Mouse (Mus musculus): ENCODE data around the gene Zc3h12a. TPM values are rescaled to one million over a fixed set of nuclear protein-coding genes. Genes with fewer than 3 reads are reported as not detected.

Gene Zc3h12a
- polyA plus RNA-seq, 1 experiment from 2014 or later = 0.39 TPM

GRCm38 (mm10) chr4:125160320-125160950 is 32.8 kb upstream of the Zc3h12a start:
- Histone ChIP-seq H3K36me3 (no peaks in the 10 kb centered on the region), H3K27ac (no peak overlapping the region), H3K4me2 (replicated peaks) (peak overlapping the region; percentile 36), H3K27me3 (replicated peaks) (peaks cover 3% of the 10 kb centered on the region; the same call in 1 of the 2 replicates), H3K9me3 (no peaks in the 10 kb centered on the region), H3K9ac (no peak overlapping the region), H3K4me3 (no peak overlapping the region), H3K4me1 (no peaks in the 10 kb centered on the region)
- ATAC-seq (ENCODE audit: low FRiP score, low read depth) = peak; percentile 50; the same call in 1 of the 2 replicates
- WGBS = 7% methylated on average over 19 of the region's 19 CpGs

DNA sequence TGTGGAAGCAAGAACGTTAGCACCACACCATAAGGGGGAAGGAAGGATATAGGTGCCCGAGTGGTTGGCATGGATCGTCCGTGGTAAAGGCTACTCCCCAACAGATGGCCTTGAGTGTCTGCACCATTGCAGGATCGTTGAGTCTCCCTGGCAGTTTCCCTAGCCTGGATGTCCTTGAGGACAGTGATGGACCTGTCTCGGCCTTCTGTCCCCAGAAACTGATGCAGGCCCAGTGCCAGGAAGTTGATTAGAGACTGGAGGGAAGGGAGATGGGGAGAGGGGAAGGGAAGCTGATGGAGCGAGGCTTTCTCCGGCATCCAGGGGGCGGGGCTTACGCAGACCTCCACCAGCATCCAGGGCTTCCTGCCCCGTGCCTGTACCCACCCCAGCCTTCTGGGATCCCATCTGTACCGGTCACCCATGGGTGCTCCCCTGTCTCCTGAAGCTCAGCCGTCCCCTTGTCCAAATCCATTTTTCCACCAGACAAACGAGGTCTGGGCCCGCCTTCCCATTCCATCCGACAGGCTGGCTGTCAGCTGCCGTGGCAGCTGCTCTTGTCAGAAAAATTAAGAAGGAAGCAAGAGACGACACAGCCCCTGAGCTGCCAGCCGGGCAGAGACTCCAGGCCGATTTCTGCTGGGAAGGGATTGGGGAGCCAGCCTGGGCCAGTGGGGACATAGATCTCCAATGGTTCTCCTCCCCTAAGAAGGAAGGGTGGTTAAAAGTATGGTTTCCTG is 31.1 kb upstream of the Zc3h12a start:
- H3K4me1 ChIP-seq = no peaks in the 10 kb centered on the region
- no peak overlapping the region for H3K4me2 ChIP-seq (replicated peaks)
- no peak for ATAC-seq (ENCODE audit: low FRiP score, low read depth)
- no peaks in the 10 kb centered on the region for H3K9me3 ChIP-seq
- no peak overlapping the region for H3K4me3 ChIP-seq
- no peak overlapping the region for H3K9ac ChIP-seq
- H3K27ac ChIP-seq = no peak overlapping the region
- WGBS = 62% methylated on average over 20 of the region's 20 CpGs
- H3K27me3 ChIP-seq (replicated peaks) = peaks cover 3% of the 10 kb centered on the region; the same call in 1 of the 2 replicates
- no peaks in the 10 kb centered on the region for H3K36me3 ChIP-seq

DNA sequence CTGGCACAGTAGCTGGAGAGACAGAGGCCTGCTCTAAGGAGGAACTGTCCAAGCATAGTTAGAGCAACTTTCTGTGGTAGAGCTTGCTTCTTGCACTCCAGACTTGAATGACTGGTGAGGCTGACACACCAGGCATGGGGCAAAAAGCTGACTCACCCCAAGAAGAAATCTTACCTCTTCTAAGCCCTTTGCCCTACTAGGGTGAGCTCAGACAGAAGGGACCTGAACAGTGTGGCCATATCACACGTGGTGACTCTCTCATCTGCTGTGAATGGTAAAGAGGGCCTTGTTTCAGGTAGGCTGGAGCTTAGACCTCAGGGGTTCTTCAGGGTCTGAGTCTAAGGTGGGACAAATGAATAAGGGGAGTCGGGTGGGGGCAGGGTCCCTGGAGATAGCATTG is 30.4 kb upstream of the Zc3h12a start:
- no peak overlapping the region for H3K4me3 ChIP-seq
- peaks cover 3% of the 10 kb centered on the region; the same call in 1 of the 2 replicates for H3K27me3 ChIP-seq (replicated peaks)
- H3K9ac ChIP-seq = no peak overlapping the region
- no peak overlapping the region for H3K4me2 ChIP-seq (replicated peaks)
- no peaks in the 10 kb centered on the region for H3K9me3 ChIP-seq
- ATAC-seq (ENCODE audit: low FRiP score, low read depth) = no peak
- no peaks in the 10 kb centered on the region for H3K36me3 ChIP-seq
- 80% methylated on average over 2 of the region's 2 CpGs for WGBS
- H3K4me1 ChIP-seq = no peaks in the 10 kb centered on the region
- no peak overlapping the region for H3K27ac ChIP-seq

DNA sequence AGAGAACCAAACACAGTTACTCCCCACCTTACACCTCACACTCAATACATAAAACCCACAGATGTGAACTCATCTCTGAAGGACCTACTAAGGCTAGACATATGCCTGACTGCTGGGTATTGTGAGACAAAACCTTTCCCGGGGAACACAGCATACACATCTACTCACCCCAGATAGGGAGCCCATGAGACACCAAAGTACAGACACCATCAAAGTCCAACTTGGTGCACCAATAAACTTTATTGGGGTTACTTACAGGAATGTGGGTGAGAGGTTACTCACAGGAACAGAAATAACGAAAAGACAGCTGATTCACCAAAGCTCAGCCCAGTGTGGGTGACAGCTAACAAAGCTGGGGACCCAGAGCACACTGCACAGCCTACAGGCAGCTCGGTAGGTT is 29.7 kb upstream of the Zc3h12a start:
- Histone ChIP-seq H3K36me3 (no peaks in the 10 kb centered on the region), H3K27me3 (replicated peaks) (peaks cover 3% of the 10 kb centered on the region; the same call in 1 of the 2 replicates), H3K4me3 (no peak overlapping the region), H3K9ac (no peak overlapping the region), H3K27ac (no peak overlapping the region), H3K9me3 (no peaks in the 10 kb centered on the region), H3K4me1 (no peaks in the 10 kb centered on the region), H3K4me2 (replicated peaks) (no peak overlapping the region)
- 84% methylated on average over 3 of the region's 3 CpGs for WGBS
- no peak for ATAC-seq (ENCODE audit: low FRiP score, low read depth)

- Histone ChIP-seq H3K36me3 (no peaks in the 10 kb centered on the region), H3K9me3 (no peaks in the 10 kb centered on the region), H3K4me3 (no peak overlapping the region), H3K9ac (no peak overlapping the region), H3K27me3 (replicated peaks) (peaks cover 3% of the 10 kb centered on the region; the same call in 1 of the 2 replicates), H3K27ac (no peak overlapping the region), H3K4me2 (replicated peaks) (no peak overlapping the region), H3K4me1 (no peaks in the 10 kb centered on the region)
- 88% methylated on average over 5 of the region's 5 CpGs for WGBS
- no peak for ATAC-seq (ENCODE audit: low FRiP score, low read depth)
These were observed 28.0 kb upstream of the Zc3h12a start for GRCm38 (mm10) chr4:125155646-125156045.

GRCm38 (mm10) chr4:125153659-125154241 is 26.1 kb upstream of the Zc3h12a start:
- no peaks in the 10 kb centered on the region for H3K9me3 ChIP-seq
- no peaks in the 10 kb centered on the region for H3K36me3 ChIP-seq
- ATAC-seq (ENCODE audit: low FRiP score, low read depth) = no peak
- no peaks in the 10 kb centered on the region for H3K4me1 ChIP-seq
- H3K27me3 ChIP-seq (replicated peaks) = no peaks in the 10 kb centered on the region; the same call in 1 of the 2 replicates
- no peak overlapping the region for H3K27ac ChIP-seq
- H3K9ac ChIP-seq = no peak overlapping the region
- no peak overlapping the region for H3K4me3 ChIP-seq
- WGBS = 63% methylated on average over 4 of the region's 4 CpGs
- H3K4me2 ChIP-seq (replicated peaks) = no peak overlapping the region

- ATAC-seq (ENCODE audit: low FRiP score, low read depth) = no peak
- H3K27ac ChIP-seq = no peak overlapping the region
- no peaks in the 10 kb centered on the region for H3K4me1 ChIP-seq
- H3K9me3 ChIP-seq = no peaks in the 10 kb centered on the region
- H3K36me3 ChIP-seq = no peaks in the 10 kb centered on the region
- no peak overlapping the region for H3K4me2 ChIP-seq (replicated peaks)
- 90% methylated on average over 6 of the region's 6 CpGs for WGBS
- H3K27me3 ChIP-seq (replicated peaks) = no peaks in the 10 kb centered on the region; the same call in 1 of the 2 replicates
- H3K9ac ChIP-seq = no peak overlapping the region
- H3K4me3 ChIP-seq = no peak overlapping the region
These were observed 24.8 kb upstream of the Zc3h12a start for GRCm38 (mm10) chr4:125152469-125152868.

GRCm38 (mm10) chr4:125149460-125149859 is 21.8 kb upstream of the Zc3h12a start:
- Histone ChIP-seq H3K9ac (no peak overlapping the region), H3K4me3 (no peak overlapping the region), H3K4me1 (no peaks in the 10 kb centered on the region), H3K4me2 (replicated peaks) (no peak overlapping the region), H3K27ac (no peak overlapping the region), H3K36me3 (no peaks in the 10 kb centered on the region), H3K27me3 (replicated peaks) (peaks cover 10% of the 10 kb centered on the region; the same call in 1 of the 2 replicates), H3K9me3 (no peaks in the 10 kb centered on the region)
- no peak for ATAC-seq (ENCODE audit: low FRiP score, low read depth)
- 50% methylated on average over 5 of the region's 5 CpGs for WGBS

- no peak overlapping the region for H3K4me2 ChIP-seq (replicated peaks)
- no peak overlapping the region for H3K27ac ChIP-seq
- no peaks in the 10 kb centered on the region for H3K4me1 ChIP-seq
- H3K4me3 ChIP-seq = no peak overlapping the region
- no peaks in the 10 kb centered on the region for H3K9me3 ChIP-seq
- no peak overlapping the region for H3K9ac ChIP-seq
- peaks cover 10% of the 10 kb centered on the region; the same call in 1 of the 2 replicates for H3K27me3 ChIP-seq (replicated peaks)
- 90% methylated on average over 4 of the region's 4 CpGs for WGBS
- no peak for ATAC-seq (ENCODE audit: low FRiP score, low read depth)
- no peaks in the 10 kb centered on the region for H3K36me3 ChIP-seq
These were observed 20.3 kb upstream of the Zc3h12a start for GRCm38 (mm10) chr4:125147970-125148369.

GRCm38 (mm10) chr4:125145213-125145612 is 17.6 kb upstream of the Zc3h12a start:
- H3K27ac ChIP-seq = no peak overlapping the region
- H3K9ac ChIP-seq = no peak overlapping the region
- no peaks in the 10 kb centered on the region for H3K36me3 ChIP-seq
- H3K27me3 ChIP-seq (replicated peaks) = 0 out of 2 replicates have a peak, but pooled peaks cover 13% of the 10 kb centered on the region
- no peak overlapping the region for H3K4me2 ChIP-seq (replicated peaks)
- H3K4me3 ChIP-seq = no peak overlapping the region
- WGBS = 27% methylated on average over 10 of the region's 10 CpGs
- no peaks in the 10 kb centered on the region for H3K9me3 ChIP-seq
- H3K4me1 ChIP-seq = no peaks in the 10 kb centered on the region
- ATAC-seq (ENCODE audit: low FRiP score, low read depth) = no peak

DNA sequence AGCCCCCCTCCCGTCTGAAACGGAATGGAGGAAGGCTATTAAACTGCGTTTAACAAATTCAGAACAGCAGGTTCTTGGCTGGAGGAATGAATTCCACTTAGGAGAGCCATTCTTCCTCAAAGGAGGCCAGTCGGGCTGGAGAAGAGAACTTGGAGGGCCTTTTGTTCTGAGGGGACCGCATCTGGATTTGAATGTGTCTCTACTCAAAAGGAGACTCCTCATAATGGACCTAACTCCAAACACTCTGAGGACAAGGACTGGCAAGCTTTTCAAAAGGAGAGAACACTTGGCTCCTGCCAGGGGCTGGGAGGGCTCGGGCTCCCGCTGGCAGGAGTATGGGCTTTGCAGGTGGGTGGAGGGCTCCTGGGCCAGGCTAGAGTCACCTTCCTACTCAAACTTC is 17.0 kb upstream of the Zc3h12a start:
- no peak overlapping the region for H3K9ac ChIP-seq
- 0 out of 2 replicates have a peak, but pooled peaks cover 13% of the 10 kb centered on the region for H3K27me3 ChIP-seq (replicated peaks)
- no peaks in the 10 kb centered on the region for H3K4me1 ChIP-seq
- H3K4me2 ChIP-seq (replicated peaks) = no peak overlapping the region
- no peak for ATAC-seq (ENCODE audit: low FRiP score, low read depth)
- no peak overlapping the region for H3K27ac ChIP-seq
- 11% methylated on average over 7 of the region's 7 CpGs for WGBS
- H3K36me3 ChIP-seq = no peaks in the 10 kb centered on the region
- H3K4me3 ChIP-seq = no peak overlapping the region
- H3K9me3 ChIP-seq = no peaks in the 10 kb centered on the region

GRCm38 (mm10) chr4:125144211-125144610 is 16.6 kb upstream of the Zc3h12a start:
- H3K9me3 ChIP-seq = no peaks in the 10 kb centered on the region
- no peaks in the 10 kb centered on the region for H3K36me3 ChIP-seq
- H3K4me3 ChIP-seq = no peak overlapping the region
- no peak overlapping the region for H3K27ac ChIP-seq
- ATAC-seq (ENCODE audit: low FRiP score, low read depth) = no peak
- no peaks in the 10 kb centered on the region for H3K4me1 ChIP-seq
- 0 out of 2 replicates have a peak, but pooled peaks cover 13% of the 10 kb centered on the region for H3K27me3 ChIP-seq (replicated peaks)
- WGBS = 76% methylated on average over 5 of the region's 5 CpGs
- no peak overlapping the region for H3K4me2 ChIP-seq (replicated peaks)
- H3K9ac ChIP-seq = no peak overlapping the region

Data from neural tube, embryonic 12.5 days (tissue).